Mouse (Mus musculus): Measurements from ENCODE around the gene Igf1. TPM values are rescaled to one million over a fixed set of nuclear protein-coding genes. Genes with fewer than 3 reads are reported as not detected.

Gene Igf1
- polyA plus RNA-seq, 1 experiment from 2014 or later = 0.22 TPM

- no peak for TF ChIP-seq CTCF (IDR thresholded peaks at IDR 0.05)
- POLR2A ChIA-PET = interaction anchor here (0.5 kb wide), 1 partner anchor 59 kb away, joined by 3 read pairs; no protein-coding TSS in a partner anchor
- CTCF ChIA-PET = interaction anchor here (1.4 to 1.9 kb wide), 2 partner anchors 7 to 14 kb away, joined by 4 to 6 read pairs; no protein-coding TSS in a partner anchor
Observed at GRCm38 (mm10) chr10:87869691-87870090, 11.6 kb downstream of the Igf1 start.

GRCm38 (mm10) chr10:87871863-87872647, 14.0 kb downstream of the Igf1 start:
- ATAC-seq = no peak
- TF ChIP-seq CTCF (IDR thresholded peaks at IDR 0.05) = no peak
- no peak for DNase-seq (ENCODE audit: low read depth, low spot score)
- in situ Hi-C loops (cut with MboI; ENCODE audit: low pct_unique_long_range_greater_than_20kb) = no loop called here
- CTCF ChIA-PET = interaction anchor here (1.0 kb wide), 1 partner anchor 101 kb away, joined by 3 read pairs; no protein-coding TSS in a partner anchor
- no peaks in the 10 kb centered on the region for H3K27me3 ChIP-seq
- POLR2A ChIA-PET = no interaction called here

More at GRCm38 (mm10) chr10:87869691-87870090, 11.6 kb downstream of the Igf1 start:
- ATAC-seq (no peak), DNase-seq (ENCODE audit: low read depth, low spot score) (no peak)
- H3K27me3 ChIP-seq = no peaks in the 10 kb centered on the region
- in situ Hi-C loops (cut with MboI; ENCODE audit: low pct_unique_long_range_greater_than_20kb) = no loop called here

GRCm38 (mm10) chr10:87872854-87873253, 14.8 kb downstream of the Igf1 start:
- TF ChIP-seq CTCF (IDR thresholded peaks at IDR 0.05) = no peak
- ChIA-PET CTCF (no interaction called here), POLR2A (interaction anchor here (0.6 kb wide), 1 partner anchor 52 kb away, joined by 4 read pairs; no protein-coding TSS in a partner anchor)
- ATAC-seq (no peak), DNase-seq (ENCODE audit: low read depth, low spot score) (no peak)
- in situ Hi-C loops (cut with MboI; ENCODE audit: low pct_unique_long_range_greater_than_20kb) = no loop called here
- H3K27me3 ChIP-seq = no peaks in the 10 kb centered on the region

GRCm38 (mm10) chr10:87873516-87873915, 15.5 kb downstream of the Igf1 start:
- ATAC-seq = no peak
- ChIA-PET POLR2A (no interaction called here), CTCF (interaction anchor here (3.3 kb wide), 1 partner anchor 11 kb away, joined by 8 read pairs; no protein-coding TSS in a partner anchor)
- in situ Hi-C loops (cut with MboI; ENCODE audit: low pct_unique_long_range_greater_than_20kb) = no loop called here
- no peak for DNase-seq (ENCODE audit: low read depth, low spot score)
- no peak for TF ChIP-seq CTCF (IDR thresholded peaks at IDR 0.05)
- H3K27me3 ChIP-seq = no peaks in the 10 kb centered on the region

GRCm38 (mm10) chr10:87880071-87880785, 22.2 kb downstream of the Igf1 start:
- TF ChIP-seq CTCF (IDR thresholded peaks at IDR 0.05) = no peak
- in situ Hi-C loops (cut with MboI; ENCODE audit: low pct_unique_long_range_greater_than_20kb) = no loop called here
- ATAC-seq = peak; percentile 94
- peak; percentile 63 for DNase-seq (ENCODE audit: low read depth, low spot score)
- no peaks in the 10 kb centered on the region for H3K27me3 ChIP-seq
- CTCF ChIA-PET = no interaction called here
- POLR2A ChIA-PET = no interaction called here

- CTCF ChIA-PET = interaction anchor here (0.7 kb wide), 1 partner anchor 8 kb away, joined by 3 read pairs; no protein-coding TSS in a partner anchor
- no peaks in the 10 kb centered on the region for H3K27me3 ChIP-seq
- POLR2A ChIA-PET = interaction anchor here (0.7 kb wide), 1 partner anchor 57 kb away, joined by 3 read pairs; no protein-coding TSS in a partner anchor
- TF ChIP-seq CTCF (IDR thresholded peaks at IDR 0.05) = no peak
- no peak for ATAC-seq
- in situ Hi-C loops (cut with MboI; ENCODE audit: low pct_unique_long_range_greater_than_20kb) = no loop called here
- no peak for DNase-seq (ENCODE audit: low read depth, low spot score)
Observed at GRCm38 (mm10) chr10:87885326-87886040, 27.4 kb downstream of the Igf1 start.

GRCm38 (mm10) chr10:87889850-87890249, 31.8 kb downstream of the Igf1 start:
- in situ Hi-C loops (cut with MboI; ENCODE audit: low pct_unique_long_range_greater_than_20kb) = no loop called here
- ChIA-PET CTCF (interaction anchor here (2.2 kb wide), 1 partner anchor 16 kb away, joined by 5 read pairs; no protein-coding TSS in a partner anchor), POLR2A (no interaction called here)
- ATAC-seq (no peak), DNase-seq (ENCODE audit: low read depth, low spot score) (no peak)
- no peaks in the 10 kb centered on the region for H3K27me3 ChIP-seq
- TF ChIP-seq CTCF (IDR thresholded peaks at IDR 0.05) = no peak

GRCm38 (mm10) chr10:87892256-87892655, 34.2 kb downstream of the Igf1 start:
- ATAC-seq (no peak), DNase-seq (ENCODE audit: low read depth, low spot score) (no peak)
- ChIA-PET CTCF (interaction anchor here (1.4 to 2.1 kb wide), 3 partner anchors 11 to 25 kb away, joined by 3 to 5 read pairs (median 3); no protein-coding TSS in a partner anchor), POLR2A (no interaction called here)
- in situ Hi-C loops (cut with MboI; ENCODE audit: low pct_unique_long_range_greater_than_20kb) = no loop called here
- no peaks in the 10 kb centered on the region for H3K27me3 ChIP-seq
- no peak for TF ChIP-seq CTCF (IDR thresholded peaks at IDR 0.05)

- TF ChIP-seq CTCF (IDR thresholded peaks at IDR 0.05) = no peak
- no peak for DNase-seq (ENCODE audit: low read depth, low spot score)
- ChIA-PET CTCF (interaction anchor here (0.7 to 2.1 kb wide), 5 partner anchors 8 to 26 kb away, joined by 3 to 5 read pairs (median 3); no protein-coding TSS in a partner anchor), POLR2A (no interaction called here)
- ATAC-seq = no peak
- in situ Hi-C loops (cut with MboI; ENCODE audit: low pct_unique_long_range_greater_than_20kb) = no loop called here
- no peaks in the 10 kb centered on the region for H3K27me3 ChIP-seq
Observed at GRCm38 (mm10) chr10:87893272-87893671, 35.2 kb downstream of the Igf1 start.

GRCm38 (mm10) chr10:87894461-87895120, 36.5 kb downstream of the Igf1 start:
- ChIA-PET POLR2A (no interaction called here), CTCF (interaction anchor here (0.9 to 1.6 kb wide), 2 partner anchors 9 to 16 kb away, joined by 3 to 4 read pairs; no protein-coding TSS in a partner anchor)
- no peak for TF ChIP-seq CTCF (IDR thresholded peaks at IDR 0.05)
- ATAC-seq (no peak), DNase-seq (ENCODE audit: low read depth, low spot score) (no peak)
- H3K27me3 ChIP-seq = no peaks in the 10 kb centered on the region
- in situ Hi-C loops (cut with MboI; ENCODE audit: low pct_unique_long_range_greater_than_20kb) = no loop called here

All from Patski (cell line).